Mouse (Mus musculus) splenic B cell, adult 2 months (primary cell): Measurements from ENCODE around the gene Mrpl4.

Experiments
- DNase-seq: peaks from one replicate; pipeline ENCODE4 v3.0.0-alpha.2; 2011; ENCODE audit warnings: low read depth, low spot score
- H3K27me3 ChIP-seq: 2 replicates; pipeline ENCODE4 v1.6.1; 2012; ENCODE audit warnings: mild to moderate bottlenecking, low read length, moderate library complexity, mixed read lengths; ENCODE audit not compliant: control insufficient read depth, poor library complexity, insufficient read depth, severe bottlenecking
- H3K36me3 ChIP-seq: 2 replicates; pipeline ENCODE4 v1.6.1; 2012; ENCODE audit warnings: mild to moderate bottlenecking, low read length, moderate library complexity, mixed read lengths; ENCODE audit not compliant: control insufficient read depth, poor library complexity, insufficient read depth, severe bottlenecking

The Mrpl4 gene

DNA sequence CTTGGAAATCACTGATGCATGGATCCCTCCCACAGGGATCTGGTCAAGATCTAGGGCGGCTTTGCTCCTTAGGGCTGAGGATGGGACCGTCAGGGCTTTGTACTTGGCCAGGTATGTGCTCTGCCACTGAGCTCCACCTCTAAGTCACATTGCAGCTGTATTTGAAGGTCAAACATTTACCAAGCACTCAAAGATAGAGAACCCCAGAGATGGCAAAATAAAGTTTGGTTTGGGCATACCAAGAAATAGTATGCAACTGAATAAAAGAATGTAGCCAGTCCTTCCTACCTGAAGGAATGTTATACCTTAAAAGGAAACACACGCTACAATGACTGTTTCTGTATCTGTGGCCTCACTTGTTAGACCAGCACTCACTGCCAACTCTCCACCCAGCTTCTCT is 18.8 kb downstream of the Mrpl4 start:
- no peak for DNase-seq
- Histone ChIP-seq H3K27me3 (no peaks in the 10 kb centered on the region), H3K36me3 (peaks cover 13% of the 10 kb centered on the region)

GRCm38 (mm10) chr9:21022288-21022687 is 19.8 kb downstream of the Mrpl4 start:
- no peaks in the 10 kb centered on the region for H3K27me3 ChIP-seq
- H3K36me3 ChIP-seq = peaks cover 15% of the 10 kb centered on the region
- DNase-seq = no peak

GRCm38 (mm10) chr9:21022726-21023125 is 20.2 kb downstream of the Mrpl4 start:
- no peak for DNase-seq
- H3K27me3 ChIP-seq = no peaks in the 10 kb centered on the region
- H3K36me3 ChIP-seq = peaks cover 16% of the 10 kb centered on the region

GRCm38 (mm10) chr9:21025258-21025810 is 22.8 kb downstream of the Mrpl4 start:
- no peaks in the 10 kb centered on the region for H3K27me3 ChIP-seq
- DNase-seq = no peak
- peaks cover 16% of the 10 kb centered on the region for H3K36me3 ChIP-seq

GRCm38 (mm10) chr9:21026849-21027248 is 24.3 kb downstream of the Mrpl4 start:
- no peak for DNase-seq
- H3K36me3 ChIP-seq = peaks cover 13% of the 10 kb centered on the region

DNA sequence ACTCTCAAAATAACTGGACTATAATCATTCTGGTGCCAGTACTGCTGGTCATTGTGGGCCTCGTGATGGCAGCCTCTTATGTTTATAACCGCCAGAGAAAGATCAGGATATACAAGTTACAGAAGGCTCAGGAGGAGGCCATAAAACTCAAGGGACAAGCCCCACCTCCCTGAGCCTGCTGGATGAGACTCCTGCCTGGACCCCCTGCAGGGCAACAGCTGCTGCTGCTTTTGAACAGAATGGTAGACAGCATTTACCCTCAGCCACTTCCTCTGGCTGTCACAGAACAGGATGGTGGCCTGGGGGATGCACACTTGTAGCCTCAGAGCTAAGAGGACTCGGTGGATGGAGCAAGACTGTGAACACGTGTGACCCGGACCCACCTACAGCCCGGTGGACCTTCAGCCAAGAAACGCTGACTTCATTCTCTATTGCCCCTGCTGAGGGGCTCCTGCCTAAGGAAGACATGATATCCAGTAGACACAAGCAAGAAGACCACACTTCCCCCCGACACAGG is 25.3 kb downstream of the Mrpl4 start:
- no peak for DNase-seq
- Histone ChIP-seq H3K36me3 (peaks cover 12% of the 10 kb centered on the region), H3K27me3 (no peaks in the 10 kb centered on the region)

More at GRCm38 (mm10) chr9:21026849-21027248, 24.3 kb downstream of the Mrpl4 start:
- no peaks in the 10 kb centered on the region for H3K27me3 ChIP-seq

DNA sequence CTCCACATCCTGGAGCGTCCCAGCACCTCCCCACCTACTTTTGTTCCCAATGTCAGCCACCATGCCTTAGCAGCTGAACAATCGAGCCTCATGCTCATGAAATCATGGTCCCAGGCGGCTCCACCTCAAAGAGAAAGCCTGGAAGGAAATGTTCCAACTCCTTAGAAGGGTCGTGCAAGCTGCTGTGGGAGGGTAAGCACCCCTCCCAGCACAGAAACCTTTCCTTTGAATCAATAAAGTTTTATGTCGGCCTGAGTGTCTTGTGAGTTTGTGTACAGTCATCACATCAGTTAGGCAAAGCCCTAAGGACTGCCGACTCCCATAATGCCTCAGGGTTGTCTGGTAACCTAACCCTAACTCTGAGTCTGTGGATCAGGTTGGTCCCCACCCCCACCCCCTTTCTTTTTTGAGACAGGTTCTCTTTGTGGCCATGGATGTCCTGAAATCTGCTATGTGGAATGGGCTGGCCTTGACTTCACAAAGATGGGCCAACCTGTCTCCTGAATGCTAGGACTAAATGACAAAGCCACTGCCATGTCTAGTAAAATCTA is 26.1 kb downstream of the Mrpl4 start:
- Histone ChIP-seq H3K36me3 (peaks cover 12% of the 10 kb centered on the region), H3K27me3 (no peaks in the 10 kb centered on the region)
- no peak for DNase-seq

GRCm38 (mm10) chr9:21029291-21030054 is 26.9 kb downstream of the Mrpl4 start, which contains the start of gene Icam4:
Icam4 (plus strand) TSS chr9:21029373.
- peak; percentile 80 for DNase-seq
- Histone ChIP-seq H3K27me3 (no peaks in the 10 kb centered on the region), H3K36me3 (peaks cover 12% of the 10 kb centered on the region)

GRCm38 (mm10) chr9:21030055-21030600 is 27.6 kb downstream of the Mrpl4 start:
- Histone ChIP-seq H3K27me3 (no peaks in the 10 kb centered on the region), H3K36me3 (peaks cover 11% of the 10 kb centered on the region)
- peak; percentile 39 for DNase-seq

DNA sequence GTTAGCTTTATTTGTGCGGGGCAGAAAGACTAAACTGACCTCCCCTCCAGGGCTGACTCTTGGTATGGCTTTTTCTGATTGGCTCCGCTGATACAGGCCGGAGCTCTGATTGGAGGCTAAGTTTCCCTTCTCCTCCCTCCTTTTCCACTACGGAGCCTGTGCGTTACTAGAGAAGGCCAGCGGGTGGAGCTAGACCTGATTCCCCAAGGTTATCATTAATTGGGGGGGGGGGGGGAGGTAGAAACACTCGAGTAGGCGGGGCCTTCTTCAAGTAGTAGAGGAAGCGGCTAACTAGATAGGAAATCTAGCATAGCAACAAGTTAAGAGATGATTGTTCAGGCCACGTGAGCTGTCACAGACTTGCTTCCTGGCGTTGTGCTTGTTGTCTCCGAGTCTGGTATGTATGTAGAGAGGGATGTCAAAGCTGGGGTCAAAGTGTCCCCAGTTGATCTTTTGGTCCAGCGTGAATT is 28.3 kb downstream of the Mrpl4 start:
- Histone ChIP-seq H3K36me3 (peaks cover 9% of the 10 kb centered on the region), H3K27me3 (no peaks in the 10 kb centered on the region; the same call in 1 of the 2 replicates)
- DNase-seq = peak; percentile 97

GRCm38 (mm10) chr9:21031251-21031895 is 28.8 kb downstream of the Mrpl4 start:
- Histone ChIP-seq H3K36me3 (peaks cover 5% of the 10 kb centered on the region), H3K27me3 (no peaks in the 10 kb centered on the region; the same call in 1 of the 2 replicates)
- peak; percentile 74 for DNase-seq

DNA sequence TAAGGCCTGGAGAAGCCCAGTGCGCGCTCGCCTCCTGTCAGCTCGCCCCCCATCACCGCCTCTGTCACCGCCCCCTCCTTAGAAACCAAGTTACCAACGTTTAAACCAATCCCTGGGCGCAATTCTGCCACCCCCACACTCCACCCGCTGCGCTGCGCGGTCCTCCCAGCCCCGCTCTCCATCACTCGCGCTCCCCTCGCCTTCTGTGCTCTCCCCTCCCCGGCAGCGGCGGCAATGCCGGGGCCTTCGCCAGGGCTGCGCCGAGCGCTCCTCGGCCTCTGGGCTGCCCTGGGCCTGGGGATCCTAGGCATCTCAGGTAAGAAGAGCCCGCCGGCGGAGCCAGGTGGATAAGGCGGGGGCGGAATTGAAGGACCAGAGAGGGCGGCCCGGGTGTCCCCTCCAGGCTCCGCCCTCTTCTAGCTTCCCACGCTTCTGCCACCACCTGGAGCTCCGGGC is 29.4 kb downstream of the Mrpl4 start, which contains the start of gene Icam5:
TSS of gene Icam5 (plus strand) at position 178 of the 456 bp plus-strand sequence.
- Histone ChIP-seq H3K36me3 (peaks cover 5% of the 10 kb centered on the region), H3K27me3 (no peaks in the 10 kb centered on the region; the same call in 1 of the 2 replicates)
- DNase-seq = peak; percentile 42

DNA sequence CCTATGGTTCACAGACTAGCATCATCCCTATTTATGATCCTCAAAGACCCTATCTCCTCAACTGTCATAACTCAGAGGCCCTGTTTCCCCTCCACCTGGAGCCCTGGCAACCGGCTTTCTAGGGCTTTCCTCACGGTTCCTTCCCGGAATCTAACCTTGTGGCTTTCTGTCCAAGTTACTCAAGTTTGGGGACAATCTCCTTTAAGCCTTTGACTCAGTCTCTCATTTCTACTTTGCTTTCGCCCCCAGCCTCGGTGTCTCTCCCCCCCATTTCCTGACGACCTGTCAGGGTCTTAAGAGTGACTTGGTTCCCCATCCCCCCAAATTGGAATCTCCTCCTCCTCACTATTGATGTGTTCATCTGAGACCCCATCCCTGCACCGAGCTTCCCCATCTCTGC is 30.0 kb downstream of the Mrpl4 start:
- no peaks in the 10 kb centered on the region; the same call in 1 of the 2 replicates for H3K27me3 ChIP-seq
- DNase-seq = no peak
- H3K36me3 ChIP-seq = peaks cover 3% of the 10 kb centered on the region

GRCm38 (mm10) chr9:21033136-21033535 is 30.6 kb downstream of the Mrpl4 start:
- DNase-seq = peak; percentile 91
- Histone ChIP-seq H3K36me3 (no peaks in the 10 kb centered on the region; the same call in 1 of the 2 replicates), H3K27me3 (no peaks in the 10 kb centered on the region; the same call in 1 of the 2 replicates)
